Mouse (Mus musculus) stomach, embryonic 14.5 days (tissue): Measurements from ENCODE around the gene Tbc1d7. TPM values are rescaled to one million over a fixed set of nuclear protein-coding genes. Genes with fewer than 3 reads are reported as not detected.

Experiments
- polyA plus RNA-seq: library from polyadenylated mRNA; unstranded; fragments of >200 nt; fragmentation: Nextera tagmentation; extraction: Ambion mirVana; gene quantifications from 2 replicates; pipeline ENCODE4 v1.2.1, GENCODE M21; 2014

Tbc1d7 gene
- polyA plus RNA-seq, 1 experiment from 2014 or later: 51.6 TPM

Other genes starting within 250 kb of the Tbc1d7 start
- 0.49 and 1.0 TPM in 2 replicates for gene Gfod1, start 132.7 kb upstream of the Tbc1d7 start, polyA plus RNA-seq
- 21.5 and 25.7 TPM in 2 replicates for gene Sirt5, start 194.0 kb upstream of the Tbc1d7 start, polyA plus RNA-seq
- gene Nol7, start 226.9 kb upstream of the Tbc1d7 start, polyA plus RNA-seq: 140 and 147 TPM in 2 replicates